Mouse (Mus musculus) natural killer cell, adult 2 months (primary cell): Measurements from ENCODE around the gene Polr3e.
"Not testable (repeated sequence)": the region's sequence is repeated elsewhere in the genome, so short reads cannot be mapped to it uniquely, and the experiment has no call there.

Source experiments
- DNase-seq, 2 experiments: peaks; one replicate each; pipeline ENCODE4 v3.0.0; 2022; ENCODE audit warnings: low spot score in 2 of 2

Gene Polr3e

GRCm38 (mm10) chr7:120910172-120910571 lies 7.4 kb upstream of the Polr3e start:
- peak in 1 of 2 experiments; percentile 20 for DNase-seq

- not testable (repeated sequence) for DNase-seq
These were observed 6.3 kb upstream of the Polr3e start for GRCm38 (mm10) chr7:120911268-120911667.

- peak in 1 of 2 experiments; percentile 21 for DNase-seq
These were observed 4.2 kb upstream of the Polr3e start for GRCm38 (mm10) chr7:120913332-120913731.

GRCm38 (mm10) chr7:120916262-120916875 lies 1.2 kb upstream of the Polr3e start:
- DNase-seq = no peak

- no peak for DNase-seq
These were observed 309 bp upstream of the Polr3e start for GRCm38 (mm10) chr7:120917279-120917591.

- DNase-seq = peak; percentile 84 to 85
These were observed 1.0 kb downstream of the Polr3e start for GRCm38 (mm10) chr7:120918526-120918962.

GRCm38 (mm10) chr7:120933110-120933509 lies 15.6 kb downstream of the Polr3e start:
- no peak for DNase-seq

GRCm38 (mm10) chr7:120933680-120934195 lies 16.2 kb downstream of the Polr3e start:
- no peak for DNase-seq

- peak; percentile 29 to 45 for DNase-seq
These were observed 17.2 kb downstream of the Polr3e start for GRCm38 (mm10) chr7:120934716-120935115.

- DNase-seq = no peak
These were observed 19.0 kb downstream of the Polr3e start for GRCm38 (mm10) chr7:120936522-120936921.

- DNase-seq = no peak
These were observed 20.7 kb downstream of the Polr3e start for GRCm38 (mm10) chr7:120938206-120938605.

- no peak for DNase-seq
These were observed 22.8 kb downstream of the Polr3e start for GRCm38 (mm10) chr7:120940343-120940742.

GRCm38 (mm10) chr7:120941214-120941613 lies 23.7 kb downstream of the Polr3e start:
- no peak for DNase-seq

GRCm38 (mm10) chr7:120942506-120942905 lies 25.0 kb downstream of the Polr3e start:
- DNase-seq = no peak

- no peak for DNase-seq
These were observed 26.5 kb downstream of the Polr3e start for GRCm38 (mm10) chr7:120943936-120944509.

- not testable (repeated sequence) for DNase-seq
These were observed 36.0 kb downstream of the Polr3e start for GRCm38 (mm10) chr7:120953591-120953990.

- DNase-seq = no peak
These were observed 42.6 kb downstream of the Polr3e start for GRCm38 (mm10) chr7:120960116-120960515.

- no peak for DNase-seq
These were observed 43.1 kb downstream of the Polr3e start for GRCm38 (mm10) chr7:120960601-120961000.

GRCm38 (mm10) chr7:120961893-120962292 lies 44.3 kb downstream of the Polr3e start:
- DNase-seq = no peak

- no peak for DNase-seq
These were observed 45.6 kb downstream of the Polr3e start for GRCm38 (mm10) chr7:120963126-120963525.

- DNase-seq = no peak
These were observed 51.7 kb downstream of the Polr3e start for GRCm38 (mm10) chr7:120969221-120969620.

GRCm38 (mm10) chr7:120970112-120970511 lies 52.6 kb downstream of the Polr3e start:
- no peak for DNase-seq

GRCm38 (mm10) chr7:120972471-120972870 lies 54.9 kb downstream of the Polr3e start:
- DNase-seq = not testable (repeated sequence)
